ENCODE assay signal across 16 mouse cellular contexts in genomic region chr11:64326646-64327045, GRCm38 (mm10).
"Had no signal": no experiment of that assay in that cellular context is flagged by ENCODE, and none has a peak within 500 bp of the region (broad histone marks: within the 10 kb centered on the region; RNA-seq: fewer than 3 reads in every experiment).

No protein-coding gene starts in this region.

- H3K9ac ChIP-seq: neural tube, embryonic 13.5 days; neural tube, embryonic 15.5 days; stomach, embryonic 15.5 days had no signal

- H3K4me3 ChIP-seq: neural tube, embryonic 13.5 days; neural tube, embryonic 15.5 days; stomach, embryonic 15.5 days had no signal

- H3K27me3 ChIP-seq: neural tube, embryonic 13.5 days; neural tube, embryonic 15.5 days; stomach, embryonic 15.5 days had no signal

- H3K4me2 ChIP-seq: neural tube, embryonic 13.5 days; neural tube, embryonic 15.5 days; stomach, embryonic 15.5 days had no signal

- H3K36me3 ChIP-seq: neural tube, embryonic 13.5 days; neural tube, embryonic 15.5 days; stomach, embryonic 15.5 days had no signal

- H3K9me3 ChIP-seq: neural tube, embryonic 13.5 days; neural tube, embryonic 15.5 days; stomach, embryonic 15.5 days had no signal

- DNase-seq: retina, postnatal 1 day; right cerebral cortex, adult 18-20 months; right cerebral cortex, postnatal 14 days; right cerebral cortex, postnatal 25 days; right cerebral cortex, postnatal 4 days; spleen, adult 18-20 months; thymus, adult 18-20 months; thymus, adult 2 months; thymus, postnatal 14 days; thymus, postnatal 25 days; thymus, postnatal 36 days; thymus, postnatal 4 days had no signal

- H3K27ac ChIP-seq: neural tube, embryonic 13.5 days; neural tube, embryonic 15.5 days; stomach, embryonic 15.5 days; stomach, postnatal 0 days had no signal

- H3K4me1 ChIP-seq: neural tube, embryonic 15.5 days; stomach, embryonic 15.5 days had no signal
